Mouse (Mus musculus) lung, postnatal 14 days (tissue): Measurements from ENCODE around the gene D1Ertd622e.
"Not testable (repeated sequence)": the region's sequence is repeated elsewhere in the genome, so short reads cannot be mapped to it uniquely, and the experiment has no call there.

Experiments used
- DNase-seq: peaks from one replicate; pipeline ENCODE4 v3.0.0; 2021

D1Ertd622e gene

GRCm38 (mm10) chr1:97632545-97633256 lies 29.2 kb downstream of the D1Ertd622e start:
- DNase-seq: no peak

GRCm38 (mm10) chr1:97631843-97632470 lies 29.9 kb downstream of the D1Ertd622e start:
- no peak for DNase-seq

GRCm38 (mm10) chr1:97630146-97630545 lies 31.7 kb downstream of the D1Ertd622e start:
- no peak for DNase-seq

GRCm38 (mm10) chr1:97628859-97629258 lies 33.0 kb downstream of the D1Ertd622e start:
- no peak for DNase-seq

- DNase-seq: no peak
Observed at GRCm38 (mm10) chr1:97628016-97628415, 33.9 kb downstream of the D1Ertd622e start.

- no peak for DNase-seq
Observed at GRCm38 (mm10) chr1:97625427-97625826, 36.4 kb downstream of the D1Ertd622e start.

- no peak for DNase-seq
Observed at GRCm38 (mm10) chr1:97624386-97624785, 37.5 kb downstream of the D1Ertd622e start.

- DNase-seq: no peak
Observed at GRCm38 (mm10) chr1:97623214-97623856, 38.5 kb downstream of the D1Ertd622e start.

GRCm38 (mm10) chr1:97622574-97623208 lies 39.2 kb downstream of the D1Ertd622e start:
- DNase-seq: no peak

- DNase-seq: no peak
Observed at GRCm38 (mm10) chr1:97619621-97620320, 42.1 kb downstream of the D1Ertd622e start.

GRCm38 (mm10) chr1:97615525-97615924 lies 46.3 kb downstream of the D1Ertd622e start:
- no peak for DNase-seq

- no peak for DNase-seq
Observed at GRCm38 (mm10) chr1:97614531-97615462, 47.1 kb downstream of the D1Ertd622e start.

- DNase-seq: no peak
Observed at GRCm38 (mm10) chr1:97611747-97612146, 50.1 kb downstream of the D1Ertd622e start.

- DNase-seq: no peak
Observed at GRCm38 (mm10) chr1:97603361-97603760, 58.5 kb downstream of the D1Ertd622e start.

- DNase-seq: no peak
Observed at GRCm38 (mm10) chr1:97600371-97600770, 61.5 kb downstream of the D1Ertd622e start.

- no peak for DNase-seq
Observed at GRCm38 (mm10) chr1:97599101-97599500, 62.8 kb downstream of the D1Ertd622e start.

- DNase-seq: no peak
Observed at GRCm38 (mm10) chr1:97588561-97588960, 73.3 kb downstream of the D1Ertd622e start.

- no peak for DNase-seq
Observed at GRCm38 (mm10) chr1:97585106-97585505, 76.8 kb downstream of the D1Ertd622e start.

- DNase-seq: no peak
Observed at GRCm38 (mm10) chr1:97584171-97584570, 77.7 kb downstream of the D1Ertd622e start.

GRCm38 (mm10) chr1:97583085-97583484 lies 78.8 kb downstream of the D1Ertd622e start:
- no peak for DNase-seq

- DNase-seq: not testable (repeated sequence)
Observed at GRCm38 (mm10) chr1:97580680-97581079, 81.2 kb downstream of the D1Ertd622e start.

GRCm38 (mm10) chr1:97580270-97580669 lies 81.6 kb downstream of the D1Ertd622e start:
- DNase-seq: no peak
